Mouse (Mus musculus) C2C12 (cell line): Measurements from ENCODE around the gene Slc25a17. TPM values are rescaled to one million over a fixed set of nuclear protein-coding genes. Genes with fewer than 3 reads are reported as not detected.

ENCODE experiments used
- H3K27me3 ChIP-seq: one replicate; pipeline ENCODE4 v1.6.1; 2011; ENCODE audit not compliant: control insufficient read depth, insufficient read depth, insufficient read length
- H3K36me3 ChIP-seq: one replicate; pipeline ENCODE4 v1.6.1; 2011; ENCODE audit not compliant: control insufficient read depth, insufficient read depth
- H3K4me3 ChIP-seq: one replicate; pipeline ENCODE4 v1.5.1; 2011; ENCODE audit warnings: mild to moderate bottlenecking, control low read depth; ENCODE audit not compliant: poor library complexity, insufficient read depth, severe bottlenecking
- H3K79me2 ChIP-seq: one replicate; pipeline ENCODE4 v1.6.1; 2011; ENCODE audit not compliant: control insufficient read depth, insufficient read depth
- H3K79me3 ChIP-seq: one replicate; pipeline ENCODE4 v1.6.1; 2011; ENCODE audit warnings: low read depth, control low read depth
- H3ac ChIP-seq: one replicate; pipeline ENCODE3; 2011; ENCODE audit warnings: low read depth; ENCODE audit not compliant: control insufficient read depth, insufficient read length
- CEBPB ChIP-seq: IDR thresholded peaks from one replicate; pipeline ENCODE4 v1.6.1; 2011; ENCODE audit warnings: low read depth, mild to moderate bottlenecking, control low read depth, moderate library complexity
- CTCF ChIP-seq: IDR thresholded peaks from one replicate; pipeline ENCODE4 v1.5.1; 2011; ENCODE audit not compliant: control insufficient read depth, insufficient read depth, insufficient read length
- FOSL1 ChIP-seq: IDR thresholded peaks from one replicate; pipeline ENCODE4 v1.8.0; 2011; ENCODE audit warnings: mild to moderate bottlenecking, low read length; ENCODE audit not compliant: poor library complexity, insufficient read depth, severe bottlenecking
- MAX ChIP-seq: IDR thresholded peaks from one replicate; pipeline ENCODE4 v1.6.1; 2011; ENCODE audit warnings: mild to moderate bottlenecking, control low read depth
- MYOD1 ChIP-seq: IDR thresholded peaks from one replicate; pipeline ENCODE4 v1.6.1; 2011; ENCODE audit warnings: low read depth; ENCODE audit not compliant: control insufficient read depth, insufficient read length
- MYOG ChIP-seq: IDR thresholded peaks from one replicate; pipeline ENCODE4 v1.6.1; 2011; ENCODE audit not compliant: control insufficient read depth, insufficient read length; ENCODE audit errors: extremely low read depth
- USF1 ChIP-seq: IDR thresholded peaks from one replicate; pipeline ENCODE4 v1.6.1; 2011; ENCODE audit warnings: low read depth, mild to moderate bottlenecking, control low read depth, moderate library complexity
- polyA plus RNA-seq: library from polyadenylated mRNA; unstranded; fragments of >200 nt; fragmentation: generic; extraction: Trizol; gene quantifications from one replicate; pipeline ENCODE4 v1.2.1, GENCODE M21; 2012; ENCODE audit warnings: missing spikeins

Gene Slc25a17
- polyA plus RNA-seq, 1 experiment, result 64.7 TPM

DNA sequence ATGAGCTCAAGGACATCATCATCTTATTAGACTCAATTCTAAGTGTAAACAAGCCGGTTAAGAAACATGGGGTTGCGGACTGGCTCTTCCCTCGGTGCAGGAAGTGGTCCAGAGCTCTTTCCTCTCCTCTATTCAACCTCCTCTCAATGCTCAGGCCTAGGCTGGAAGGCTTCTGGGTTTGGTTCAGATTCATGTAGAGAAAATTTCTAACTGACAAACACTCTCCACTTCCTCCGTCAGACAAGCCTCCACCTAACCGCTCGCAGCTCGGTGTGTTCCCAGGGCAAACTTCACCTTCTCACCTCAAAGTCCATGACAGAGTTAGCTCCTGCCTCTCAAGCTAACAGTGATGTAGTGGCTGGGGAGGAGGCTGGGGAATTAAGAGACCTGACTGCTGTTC, 56.6 kb downstream of the Slc25a17 start:
- Histone ChIP-seq H3K4me3 (no peak overlapping the region), H3ac (no peak overlapping the region), H3K27me3 (no peaks in the 10 kb centered on the region), H3K79me3 (no peaks in the 10 kb centered on the region), H3K36me3 (no peaks in the 10 kb centered on the region), H3K79me2 (no peaks in the 10 kb centered on the region)
- TF ChIP-seq MYOG, result no peak
- TF ChIP-seq MAX, result no peak
- TF ChIP-seq CEBPB, result no peak
- TF ChIP-seq CTCF, result no peak
- no peak for TF ChIP-seq FOSL1
- TF ChIP-seq USF1, result no peak
- TF ChIP-seq MYOD1, result no peak

DNA sequence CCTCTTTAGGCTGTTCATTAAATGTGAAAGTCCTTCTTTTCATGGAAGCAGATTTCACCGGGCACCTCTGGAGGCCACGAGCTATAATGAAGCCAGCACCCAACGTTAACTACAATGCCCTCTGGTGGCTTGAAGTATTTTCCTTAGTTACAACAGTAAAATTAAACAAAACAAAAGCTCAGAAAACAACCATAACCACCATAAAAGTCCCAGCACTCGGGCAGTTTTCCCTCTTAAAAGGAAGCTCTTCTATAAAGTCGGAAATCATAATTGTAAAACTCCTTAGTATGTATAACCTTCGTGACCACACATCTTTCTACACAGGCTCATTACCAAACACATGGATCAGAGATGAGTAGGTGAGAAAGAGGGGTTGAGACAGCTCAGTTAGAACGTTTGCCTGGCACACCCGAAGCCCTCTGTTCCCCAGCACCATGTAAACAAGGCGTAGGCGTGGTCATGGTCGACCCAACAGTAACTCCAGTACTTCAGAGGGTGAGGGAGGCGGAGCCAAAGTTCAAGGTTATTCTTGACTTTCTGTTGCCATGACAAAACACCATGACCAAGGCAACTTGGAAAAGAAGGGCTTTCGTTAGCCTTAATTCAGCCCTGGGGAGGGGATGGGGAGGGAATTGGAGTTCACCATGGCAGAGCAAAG, 58.3 kb downstream of the Slc25a17 start:
- no peaks in the 10 kb centered on the region for H3K79me3 ChIP-seq
- H3K27me3 ChIP-seq, result no peaks in the 10 kb centered on the region
- H3K4me3 ChIP-seq, result no peak overlapping the region
- no peaks in the 10 kb centered on the region for H3K79me2 ChIP-seq
- TF ChIP-seq MYOG (no peak), CTCF (peak; percentile 4), FOSL1 (no peak)
- no peaks in the 10 kb centered on the region for H3K36me3 ChIP-seq
- H3ac ChIP-seq, result no peak overlapping the region

GRCm38 (mm10) chr15:81301193-81302070, 59.2 kb downstream of the Slc25a17 start:
- H3K4me3 ChIP-seq, result no peak overlapping the region
- H3K27me3 ChIP-seq, result no peaks in the 10 kb centered on the region
- H3K79me2 ChIP-seq, result no peaks in the 10 kb centered on the region
- H3K79me3 ChIP-seq, result no peaks in the 10 kb centered on the region
- no peaks in the 10 kb centered on the region for H3K36me3 ChIP-seq
- H3ac ChIP-seq, result peak overlapping the region; percentile 21
- peak; percentile 88 for TF ChIP-seq MAX
- peak; percentile 5 for TF ChIP-seq FOSL1
- TF ChIP-seq CEBPB, result no peak
- peak; percentile 96 for TF ChIP-seq MYOD1
- TF ChIP-seq USF1, result no peak
- TF ChIP-seq MYOG, result no peak
- TF ChIP-seq CTCF, result no peak

DNA sequence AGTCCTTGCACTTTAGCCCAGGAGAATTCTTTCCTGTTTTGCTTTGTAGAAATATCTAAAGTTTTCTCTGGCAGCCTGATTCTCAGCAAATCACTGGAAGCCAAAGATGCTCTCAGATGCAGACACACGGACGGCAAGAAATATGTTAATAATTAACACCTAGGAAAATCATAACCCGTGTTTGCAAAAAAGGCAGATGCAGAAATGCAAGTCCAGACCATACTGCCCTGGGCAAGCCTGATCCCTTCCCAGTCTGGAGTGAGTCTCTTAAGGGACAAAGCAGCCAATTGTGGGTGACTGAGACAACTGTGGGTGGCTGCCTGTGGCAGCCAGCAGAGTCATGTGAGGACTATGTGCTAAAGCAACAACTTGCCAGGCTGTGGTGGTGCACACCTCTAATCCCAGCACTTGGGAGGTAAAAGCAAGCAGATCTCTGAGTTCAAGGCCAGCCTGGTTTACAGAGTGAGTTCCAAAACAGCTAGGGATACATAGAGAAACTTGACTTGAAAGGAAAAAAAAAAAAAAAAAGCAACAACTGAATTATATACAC, 60.0 kb downstream of the Slc25a17 start:
- Histone ChIP-seq H3K36me3 (no peaks in the 10 kb centered on the region), H3K27me3 (no peaks in the 10 kb centered on the region), H3K79me2 (no peaks in the 10 kb centered on the region), H3ac (no peak overlapping the region), H3K4me3 (no peak overlapping the region), H3K79me3 (no peaks in the 10 kb centered on the region)
- TF ChIP-seq CEBPB (no peak), USF1 (peak; percentile 30), MAX (no peak)

DNA sequence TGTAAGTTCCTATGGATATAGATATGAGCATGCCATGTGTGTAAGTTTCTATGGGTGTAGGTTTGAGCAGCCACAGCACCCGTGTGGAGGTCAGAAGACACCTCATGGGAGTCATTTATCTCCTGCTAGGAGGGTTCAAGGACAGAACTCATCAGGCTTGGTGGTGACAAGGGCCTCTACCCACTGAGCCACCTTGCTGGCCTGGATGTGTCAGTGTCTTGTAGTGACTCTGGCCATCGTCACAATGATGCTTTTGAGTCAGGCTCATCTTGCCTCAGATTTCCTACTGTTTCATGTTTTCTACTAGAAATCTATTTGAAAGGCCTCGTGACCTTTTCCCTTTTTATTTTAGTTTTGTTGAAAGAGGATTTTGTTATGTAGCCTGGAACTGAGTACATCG, 61.1 kb downstream of the Slc25a17 start:
- TF ChIP-seq CEBPB, result no peak
- no peak for TF ChIP-seq MAX
- TF ChIP-seq CTCF, result no peak
- no peak for TF ChIP-seq MYOG
- TF ChIP-seq USF1, result no peak
- no peak for TF ChIP-seq FOSL1
- no peak for TF ChIP-seq MYOD1
- Histone ChIP-seq H3K79me3 (no peaks in the 10 kb centered on the region), H3K4me3 (no peak overlapping the region), H3K79me2 (no peaks in the 10 kb centered on the region), H3K27me3 (no peaks in the 10 kb centered on the region), H3K36me3 (no peaks in the 10 kb centered on the region), H3ac (no peak overlapping the region)

- Histone ChIP-seq H3ac (no peak overlapping the region), H3K27me3 (no peaks in the 10 kb centered on the region), H3K79me3 (no peaks in the 10 kb centered on the region), H3K4me3 (no peak overlapping the region), H3K36me3 (no peaks in the 10 kb centered on the region), H3K79me2 (no peaks in the 10 kb centered on the region)
- peak; percentile 79 for TF ChIP-seq CEBPB
- TF ChIP-seq MYOG, result no peak
Observed at GRCm38 (mm10) chr15:81298213-81298612, 62.4 kb downstream of the Slc25a17 start.
